Comparison of ENCODE assay signal across 24 mouse cellular contexts in the genomic region with DNA sequence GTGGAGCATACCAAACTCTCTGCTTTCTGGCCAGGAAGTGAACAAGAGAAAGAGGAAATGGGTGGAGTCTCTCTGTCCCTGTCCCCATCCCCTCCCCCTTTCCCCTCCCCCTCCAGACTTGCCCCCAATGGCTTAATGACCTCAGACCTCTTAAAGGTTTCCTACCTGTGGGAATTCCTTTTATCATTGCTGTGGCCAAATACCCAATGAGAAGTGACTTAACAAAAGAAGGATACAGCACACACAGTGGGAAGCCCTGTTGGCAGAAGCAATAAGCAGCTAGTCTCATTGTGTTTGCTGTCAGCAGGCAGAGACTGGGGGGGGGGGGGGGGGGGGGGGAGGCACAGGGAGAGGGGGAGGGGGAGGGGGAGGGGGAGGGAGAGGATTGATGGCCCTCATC. TPM values are rescaled to one million over a fixed set of nuclear protein-coding genes. Genes with fewer than 3 reads are reported as not detected.
"Had no signal": no experiment of that assay in that cellular context is flagged by ENCODE, and none has a peak within 500 bp of the region (broad histone marks: within the 10 kb centered on the region; RNA-seq: fewer than 3 reads in every experiment).

No protein-coding gene starts in this region.

- H3K4me1 ChIP-seq: embryonic facial prominence, embryonic 10.5 days; embryonic facial prominence, embryonic 12.5 days; embryonic facial prominence, embryonic 13.5 days; embryonic facial prominence, embryonic 15.5 days; forebrain, embryonic 10.5 days; forebrain, embryonic 12.5 days; forebrain, embryonic 13.5 days; forebrain, embryonic 15.5 days; heart, embryonic 12.5 days had no signal

- H3K27me3 ChIP-seq: embryonic facial prominence, embryonic 12.5 days; embryonic facial prominence, embryonic 13.5 days; embryonic facial prominence, embryonic 15.5 days; forebrain, embryonic 12.5 days; forebrain, embryonic 13.5 days; forebrain, embryonic 15.5 days; heart, embryonic 12.5 days had no signal

- H3K4me3 ChIP-seq: embryonic facial prominence, embryonic 10.5 days; embryonic facial prominence, embryonic 12.5 days; embryonic facial prominence, embryonic 13.5 days; embryonic facial prominence, embryonic 15.5 days; erythroblast, embryonic 14.5 days; forebrain, embryonic 10.5 days; forebrain, embryonic 12.5 days; forebrain, embryonic 13.5 days; forebrain, embryonic 15.5 days; gastrocnemius, adult 2 months; heart, adult 2 months; heart, embryonic 12.5 days had no signal

- H3K9me3 ChIP-seq: embryonic facial prominence, embryonic 12.5 days; embryonic facial prominence, embryonic 13.5 days; embryonic facial prominence, embryonic 15.5 days; forebrain, embryonic 12.5 days; forebrain, embryonic 13.5 days; forebrain, embryonic 15.5 days; heart, embryonic 12.5 days had no signal

- DNase-seq: cerebellum, adult 9-11 months; cerebellum, postnatal 10 days; cerebellum, postnatal 14 days; cerebellum, postnatal 25 days; cerebellum, postnatal 36 days; embryo, embryonic 11 days; forebrain, postnatal 0 days; gastrocnemius, adult 2 months; gastrocnemius, postnatal 10 days; gastrocnemius, postnatal 14 days; gastrocnemius, postnatal 25 days; gastrocnemius, postnatal 36 days; heart, adult 18-20 months; heart, adult 2 months had no signal

- H3K36me3 ChIP-seq: embryonic facial prominence, embryonic 10.5 days; embryonic facial prominence, embryonic 12.5 days; embryonic facial prominence, embryonic 13.5 days; embryonic facial prominence, embryonic 15.5 days; forebrain, embryonic 10.5 days; forebrain, embryonic 12.5 days; forebrain, embryonic 15.5 days; heart, embryonic 12.5 days had no signal

- H3K27ac ChIP-seq: embryonic facial prominence, embryonic 10.5 days; embryonic facial prominence, embryonic 12.5 days; embryonic facial prominence, embryonic 13.5 days; embryonic facial prominence, embryonic 15.5 days; forebrain, embryonic 10.5 days; forebrain, embryonic 12.5 days; forebrain, embryonic 13.5 days; forebrain, embryonic 15.5 days; gastrocnemius, adult 2 months; heart, adult 2 months had no signal

RNA-seq across cellular contexts. Expression of a gene that starts 35.4 kb away (rescaled TPM):
- polyA plus RNA-seq: erythroblast, embryonic 14.5 days had no signal
